Mouse (Mus musculus) embryonic fibroblast, embryonic 13.5 days (primary cell): ENCODE results near the gene Rsrc1.

Source experiments
- CTCF ChIP-seq: IDR thresholded peaks from 2 replicates; pipeline ENCODE4 v1.5.1; 2011; ENCODE audit warnings: mild to moderate bottlenecking, control low read depth, low read length, moderate library complexity, borderline replicate concordance; ENCODE audit not compliant: insufficient read depth
- POLR2A ChIP-seq: IDR thresholded peaks from 2 replicates; pipeline ENCODE4 v1.6.1; 2011; ENCODE audit warnings: low read depth, mild to moderate bottlenecking, control low read depth, low read length, moderate library complexity

DNA sequence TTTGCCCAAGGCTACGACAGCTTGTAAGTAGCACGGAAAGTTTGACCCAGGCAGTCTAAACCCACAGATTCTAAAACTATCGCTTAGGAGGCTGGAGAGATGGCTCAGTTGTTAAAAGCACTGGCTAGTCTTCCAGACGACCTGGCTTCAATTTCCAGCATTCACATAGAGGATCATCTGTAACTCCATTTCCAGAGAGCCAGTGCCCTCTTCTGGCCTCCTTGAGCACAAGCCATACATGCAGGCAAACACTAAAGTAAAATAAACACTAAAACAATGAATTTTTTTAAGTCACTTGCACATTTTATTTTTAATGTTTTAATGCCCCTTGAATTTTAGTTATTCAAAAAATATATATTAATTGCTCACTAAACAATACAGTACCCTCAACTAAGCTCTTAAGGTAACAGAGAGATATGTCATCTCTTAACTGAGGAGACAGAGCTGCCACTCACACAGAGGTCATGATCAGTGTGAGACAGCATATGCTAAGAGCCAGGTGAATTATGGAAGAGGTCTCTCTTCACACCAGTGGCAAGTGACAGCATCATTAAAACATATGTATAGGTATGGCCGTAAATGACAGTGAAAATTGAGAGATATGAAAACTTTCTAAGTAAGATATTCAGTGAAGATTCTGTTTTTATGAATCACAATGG is 361.9 kb downstream of the Rsrc1 start:
- TF ChIP-seq CTCF (no peak), POLR2A (no peak)
